Mouse (Mus musculus) hindbrain, embryonic 12.5 days (tissue): Measurements from ENCODE around the gene Prmt1. TPM values are rescaled to one million over a fixed set of nuclear protein-coding genes. Genes with fewer than 3 reads are reported as not detected.

Experiments used
- microRNA-seq: library from miRNA; unstranded; fragments of <30 nt; microRNA quantifications from one replicate; pipeline ENCODE4, GENCODE M21; 2017
- polyA plus RNA-seq: library from polyadenylated mRNA; unstranded; fragments of >200 nt; fragmentation: Nextera tagmentation; extraction: Ambion mirVana; gene quantifications from 2 replicates; pipeline ENCODE4 v1.2.1, GENCODE M21; 2016

Prmt1 gene
- polyA plus RNA-seq, 1 experiment from 2014 or later = 566 TPM

Small RNAs within 50 kb of the gene (microRNA-seq; reads per million reads assigned to microRNA genes)
- 0.81 reads per million for gene Mir7054

Other genes starting within 250 kb of the Prmt1 start
- 32.7 and 34.0 TPM in 2 replicates for gene Vrk3, start 238.2 kb downstream of the Prmt1 start, polyA plus RNA-seq
- 2.3 and 2.8 TPM in 2 replicates for gene Zfp473, start 235.5 kb downstream of the Prmt1 start, polyA plus RNA-seq
- 69.8 and 73.9 TPM in 2 replicates for gene Nup62, start 170.5 kb downstream of the Prmt1 start, polyA plus RNA-seq
- 1.8 and 2.5 TPM in 2 replicates for gene Il4i1, start 170.2 kb downstream of the Prmt1 start, polyA plus RNA-seq
- 3.9 and 4.6 TPM in 2 replicates for gene Atf5, start 169.9 kb downstream of the Prmt1 start, polyA plus RNA-seq
- gene Akt1s1, start 137.6 kb downstream of the Prmt1 start, polyA plus RNA-seq = 99.3 and 101 TPM in 2 replicates
- gene Tbc1d17, start 137.5 kb downstream of the Prmt1 start, polyA plus RNA-seq = 103 and 110 TPM in 2 replicates
- 34.7 and 35.1 TPM in 2 replicates for gene Pnkp, start 129.4 kb downstream of the Prmt1 start, polyA plus RNA-seq
- 606 and 662 TPM in 2 replicates for gene Ptov1, start 116.8 kb downstream of the Prmt1 start, polyA plus RNA-seq
- gene Med25, start 93.9 kb downstream of the Prmt1 start, polyA plus RNA-seq = 153 and 155 TPM in 2 replicates
- gene Fuz, start 90.5 kb downstream of the Prmt1 start, polyA plus RNA-seq = 19.1 and 22.7 TPM in 2 replicates
- 103 and 107 TPM in 2 replicates for gene Ap2a1, start 57.1 kb downstream of the Prmt1 start, polyA plus RNA-seq
- not detected in 2 replicates for gene Tsks, start 43.4 kb downstream of the Prmt1 start, polyA plus RNA-seq
- 42.8 and 44.2 TPM in 2 replicates for gene Cpt1c, start 11.7 kb downstream of the Prmt1 start, polyA plus RNA-seq
- 62.7 and 74.3 TPM in 2 replicates for gene Irf3, start 11.1 kb upstream of the Prmt1 start, polyA plus RNA-seq
- 46.7 and 46.8 TPM in 2 replicates for gene Bcl2l12, start 12.1 kb upstream of the Prmt1 start, polyA plus RNA-seq
- gene Scaf1, start 29.8 kb upstream of the Prmt1 start, polyA plus RNA-seq = 50.6 and 52.4 TPM in 2 replicates
- 22.6 and 23.2 TPM in 2 replicates for gene Rras, start 31.4 kb upstream of the Prmt1 start, polyA plus RNA-seq
- 10.9 and 14.0 TPM in 2 replicates for gene Prr12, start 66.3 kb upstream of the Prmt1 start, polyA plus RNA-seq
- 55.9 and 60.0 TPM in 2 replicates for gene Nosip, start 75.9 kb upstream of the Prmt1 start, polyA plus RNA-seq
- gene Prrg2, start 76.1 kb upstream of the Prmt1 start, polyA plus RNA-seq = 17.8 and 18.0 TPM in 2 replicates
- gene Rcn3, start 105.7 kb upstream of the Prmt1 start, polyA plus RNA-seq = 177 and 180 TPM in 2 replicates
- 20.2 and 21.0 TPM in 2 replicates for gene Fcgrt, start 117.3 kb upstream of the Prmt1 start, polyA plus RNA-seq
- 982 and 1,135 TPM in 2 replicates for gene Rps11, start 137.9 kb upstream of the Prmt1 start, polyA plus RNA-seq
- 977 and 1,019 TPM in 2 replicates for gene Rpl13a, start 142.2 kb upstream of the Prmt1 start, polyA plus RNA-seq
- 0.31 TPM in 1 of 2 replicates, not detected in the other for gene Gm45713, start 149.7 kb upstream of the Prmt1 start, polyA plus RNA-seq
- gene Flt3l, start 149.9 kb upstream of the Prmt1 start, polyA plus RNA-seq = 0.52 and 1.6 TPM in 2 replicates
- 90.3 and 91.0 TPM in 2 replicates for gene Pih1d1, start 167.7 kb upstream of the Prmt1 start, polyA plus RNA-seq
- gene Aldh16a1, start 168.0 kb upstream of the Prmt1 start, polyA plus RNA-seq = 33.4 and 39.8 TPM in 2 replicates
- 1.1 and 1.2 TPM in 2 replicates for gene Slc17a7, start 177.4 kb upstream of the Prmt1 start, polyA plus RNA-seq
- not detected in 2 replicates for gene Gfy, start 193.0 kb upstream of the Prmt1 start, polyA plus RNA-seq
- not detected in 2 replicates for gene Pth2, start 194.4 kb upstream of the Prmt1 start, polyA plus RNA-seq
- gene Ccdc155, start 218.3 kb upstream of the Prmt1 start, polyA plus RNA-seq = 0.46 and 0.48 TPM in 2 replicates
- gene Dkkl1, start 225.6 kb upstream of the Prmt1 start, polyA plus RNA-seq = 3.0 and 3.4 TPM in 2 replicates
- gene Tead2, start 229.2 kb upstream of the Prmt1 start, polyA plus RNA-seq = 185 and 208 TPM in 2 replicates